Mouse (Mus musculus) kidney, adult 2 months (tissue): Measurements from ENCODE around the gene Gpr82.

Experiments
- CTCF ChIP-seq: fragments of 200-500 bp; conservative IDR thresholded peaks from 2 replicates; pipeline ENCODE4 v1.5.1; 2011; ENCODE audit warnings: low read depth, mild to moderate bottlenecking, control low read depth, low read length, moderate library complexity, mixed read lengths; ENCODE audit not compliant: insufficient read depth, insufficient read length
- POLR2A ChIP-seq: fragments of 200-500 bp; IDR thresholded peaks from one replicate; pipeline ENCODE4 v1.6.1; 2011; ENCODE audit warnings: low read depth, low read length, control low read depth

DNA sequence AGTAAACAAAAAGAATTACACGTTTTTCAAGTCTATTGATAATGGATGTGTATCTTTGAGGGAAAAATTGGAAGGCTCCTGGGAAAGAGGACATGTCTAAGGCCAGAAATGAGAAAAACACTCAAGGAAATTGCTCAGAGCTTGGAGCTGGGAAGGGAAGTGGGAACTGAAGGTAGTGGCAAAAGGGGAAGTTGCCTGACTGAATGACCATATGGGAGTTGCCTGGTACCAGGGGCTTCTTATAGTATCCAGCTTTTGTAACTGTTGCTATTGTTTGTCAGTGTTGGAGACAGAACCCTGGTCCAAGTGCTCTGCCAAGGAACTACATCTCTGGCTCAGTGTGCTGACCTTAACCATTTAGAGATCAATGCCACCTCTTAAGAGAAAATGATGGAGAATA is 44.4 kb upstream of the Gpr82 start:
- TF ChIP-seq POLR2A, result no peak
- TF ChIP-seq CTCF, result no peak
